Mouse (Mus musculus) forebrain, postnatal 0 days (tissue): ENCODE data around the gene Gm27027. TPM values are rescaled to one million over a fixed set of nuclear protein-coding genes. Genes with fewer than 3 reads are reported as not detected.

Experiments
- ATAC-seq: fragments of 200-750 bp; cut with Nextera tagmentation; 2 replicates; pipeline ENCODE4 v1.8.0; 2017; ENCODE audit warnings: mild to moderate bottlenecking, moderate library complexity
- DNase-seq: peaks from one replicate; pipeline ENCODE4 v3.0.0-alpha.2; 2015
- H3K27ac ChIP-seq: fragments of 300-500 bp; sonication (generic); 2 replicates; pipeline ENCODE4 v1.5.1; 2014; ENCODE audit warnings: low read depth, mild to moderate bottlenecking, antibody characterized with exemption, low read length, moderate library complexity, mixed read lengths
- H3K27me3 ChIP-seq: fragments of 300-500 bp; sonication (generic); 2 replicates; pipeline ENCODE4 v1.6.1; 2014; ENCODE audit warnings: mild to moderate bottlenecking, low read length, mixed read lengths; ENCODE audit not compliant: insufficient read depth
- H3K36me3 ChIP-seq: fragments of 300-500 bp; sonication (generic); 2 replicates; pipeline ENCODE4 v1.6.1; 2014; ENCODE audit warnings: mild to moderate bottlenecking, moderate library complexity; ENCODE audit not compliant: insufficient read depth
- H3K4me1 ChIP-seq: fragments of 300-500 bp; sonication (generic); 2 replicates; pipeline ENCODE4 v1.6.1; 2014; ENCODE audit warnings: antibody characterized with exemption; ENCODE audit not compliant: insufficient read depth
- H3K4me2 ChIP-seq: fragments of 300-500 bp; sonication (generic); 2 replicates; pipeline ENCODE4 v1.6.1; 2014; ENCODE audit warnings: low read depth, mild to moderate bottlenecking, moderate library complexity
- H3K4me3 ChIP-seq: fragments of 300-500 bp; sonication (generic); 2 replicates; pipeline ENCODE4 v1.5.1; 2014; ENCODE audit warnings: low read depth, low read length, mixed read lengths
- H3K9ac ChIP-seq: fragments of 300-500 bp; sonication (generic); 2 replicates; pipeline ENCODE4 v1.6.1; 2014; ENCODE audit warnings: mild to moderate bottlenecking
- H3K9me3 ChIP-seq: fragments of 300-500 bp; sonication (generic); 2 replicates; pipeline ENCODE4 v1.6.1; 2016; ENCODE audit warnings: low read length
- CTCF ChIP-seq: sonication (generic); IDR thresholded peaks from 2 replicates; pipeline ENCODE4 v1.5.1; 2016; ENCODE audit warnings: antibody characterized with exemption, control low read depth, low read depth
- WGBS: fragments of 180-500 bp; shearing (Covaris S2); extraction: QIAGEN DNeasy Blood & Tissue Kit; methylation state at CpG from one replicate; pipeline ENCODE4 v1.1.7; 2014; 5-methylcytosine and 5-hydroxymethylcytosine counted together
- polyA plus RNA-seq: library from polyadenylated mRNA; unstranded; fragments of >200 nt; fragmentation: Nextera tagmentation; extraction: Ambion mirVana; gene quantifications from 2 replicates; pipeline ENCODE4 v1.2.1, GENCODE M21; 2015
- total RNA-seq: library from RNA; depleted of rRNA; stranded (reverse); fragments of >200 nt; gene quantifications from 2 replicates; pipeline ENCODE4 v1.2.3, GENCODE M21; 2014

Gene Gm27027
- total and polyA plus RNA-seq, 2 experiments from 2014 or later = not detected

DNA sequence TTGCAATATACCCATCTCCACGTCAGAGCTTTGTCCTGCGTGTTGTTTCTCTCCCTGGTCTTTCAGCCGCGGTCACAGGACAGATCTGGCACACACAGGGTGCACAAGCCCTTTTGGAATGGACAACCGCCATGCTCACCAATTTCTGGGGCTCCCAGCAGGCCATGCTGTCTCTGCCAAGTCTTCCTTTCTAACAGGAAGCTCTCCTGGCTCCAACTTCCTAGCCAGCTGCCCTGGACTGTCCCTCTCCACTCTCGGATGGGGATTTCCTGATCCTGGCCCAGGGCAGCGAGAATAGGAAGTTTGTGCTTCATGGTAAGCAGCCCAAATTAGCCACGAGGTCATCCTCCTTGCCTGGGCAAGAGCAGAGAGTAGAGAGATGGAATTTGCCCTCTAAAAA is 34.4 kb downstream of the Gm27027 start:
- DNase-seq = no peak
- WGBS = 74% methylated on average over 8 of the region's 8 CpGs
- H3K4me3 ChIP-seq = no peak overlapping the region

DNA sequence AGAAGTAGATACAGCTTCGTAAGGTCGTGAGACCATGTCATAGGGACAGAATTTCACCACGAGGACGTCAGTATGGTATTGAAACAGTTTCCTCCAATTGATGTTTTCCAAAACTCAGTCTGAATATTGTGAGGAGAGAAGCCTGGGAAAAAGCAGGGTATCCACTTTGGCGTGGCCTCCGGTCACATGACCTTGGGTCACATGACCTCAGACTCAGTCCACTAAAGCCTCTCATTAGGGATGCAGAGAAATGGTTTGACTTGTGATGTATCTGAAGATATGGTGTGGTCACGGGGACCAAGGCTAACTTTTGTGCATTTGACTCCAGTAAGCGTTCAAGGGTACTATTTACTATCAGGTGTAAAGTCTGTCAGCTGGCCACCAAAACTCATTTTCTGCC is 36.8 kb downstream of the Gm27027 start:
- H3K36me3 ChIP-seq = no peaks in the 10 kb centered on the region

More for the DNA sequence above, 34.4 kb downstream of the Gm27027 start:
- no peak for TF ChIP-seq CTCF
- Histone ChIP-seq H3K9me3 (no peaks in the 10 kb centered on the region), H3K4me1 (0 out of 2 replicates have a peak, but pooled peaks cover 16% of the 10 kb centered on the region), H3K9ac (no peak overlapping the region), H3K27me3 (no peaks in the 10 kb centered on the region), H3K36me3 (no peaks in the 10 kb centered on the region), H3K27ac (no peak overlapping the region), H3K4me2 (no peak overlapping the region)
- no peak for ATAC-seq

DNA sequence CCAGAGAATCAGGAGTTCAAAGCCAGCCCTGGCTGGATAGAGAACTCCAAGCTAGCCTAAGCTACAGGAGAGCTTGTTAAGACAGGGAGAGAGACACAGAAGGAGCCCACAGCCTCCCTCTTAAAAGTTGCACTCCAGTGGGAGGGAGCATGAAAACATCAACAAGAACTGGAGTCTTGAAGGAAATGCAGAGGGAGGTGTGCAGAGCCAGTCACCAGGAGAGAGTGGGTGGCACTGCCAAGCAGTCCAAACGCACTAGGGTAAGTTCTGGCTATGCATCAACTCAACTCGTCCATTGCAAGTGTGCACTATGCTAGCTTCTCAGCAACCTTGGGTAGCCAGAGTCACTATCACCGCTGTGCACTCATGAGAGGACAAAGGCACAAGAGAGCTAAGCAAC is 37.9 kb downstream of the Gm27027 start:
- no peaks in the 10 kb centered on the region for H3K9me3 ChIP-seq
- H3K9ac ChIP-seq = 0 out of 2 replicates have a peak overlapping the region, but pooled peaks have one; percentile 85
- H3K27me3 ChIP-seq = no peaks in the 10 kb centered on the region
- peak overlapping the region; percentile 88 for H3K4me2 ChIP-seq
- ATAC-seq = no peak
- H3K4me1 ChIP-seq = 0 out of 2 replicates have a peak, but pooled peaks cover 4% of the 10 kb centered on the region
- H3K36me3 ChIP-seq = no peaks in the 10 kb centered on the region
- DNase-seq = no peak
- WGBS = 59% methylated on average over 3 of the region's 3 CpGs
- H3K4me3 ChIP-seq = no peak overlapping the region
- H3K27ac ChIP-seq = peak overlapping the region; percentile 95
- TF ChIP-seq CTCF = no peak

More for the DNA sequence above, 36.8 kb downstream of the Gm27027 start:
- no peak overlapping the region for H3K9ac ChIP-seq
- no peak overlapping the region for H3K27ac ChIP-seq
- DNase-seq = no peak
- WGBS = 85% methylated on average over 8 of the region's 8 CpGs
- no peaks in the 10 kb centered on the region for H3K27me3 ChIP-seq
- ATAC-seq = no peak
- no peak overlapping the region for H3K4me3 ChIP-seq
- TF ChIP-seq CTCF = no peak
- no peak overlapping the region for H3K4me2 ChIP-seq
- H3K4me1 ChIP-seq = 0 out of 2 replicates have a peak, but pooled peaks cover 8% of the 10 kb centered on the region
- no peaks in the 10 kb centered on the region for H3K9me3 ChIP-seq

DNA sequence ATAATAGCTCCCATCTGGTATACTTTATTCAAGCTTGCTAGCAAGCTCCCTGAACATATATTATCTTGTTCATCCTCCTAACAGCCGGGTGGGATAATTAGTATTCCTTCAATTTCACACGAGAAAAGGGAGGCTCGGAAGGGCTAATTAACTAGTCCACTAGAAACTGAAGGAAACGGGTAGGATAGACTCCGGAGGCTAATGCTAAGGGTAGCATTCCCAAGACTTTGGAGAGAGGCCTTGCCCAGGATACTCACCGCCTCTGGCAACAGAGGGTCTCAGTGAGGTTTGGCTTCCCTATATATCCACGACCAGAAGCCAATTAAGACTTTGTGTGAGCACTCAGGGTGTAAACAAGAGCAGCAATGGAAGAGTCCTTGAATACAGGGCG is 38.4 kb downstream of the Gm27027 start:
- DNase-seq (no peak), ATAC-seq (no peak)
- Histone ChIP-seq H3K9ac (0 out of 2 replicates have a peak overlapping the region, but pooled peaks have one; percentile 85), H3K27ac (peak overlapping the region; percentile 95), H3K4me3 (0 out of 2 replicates have a peak overlapping the region, but pooled peaks have one; percentile 77), H3K9me3 (no peaks in the 10 kb centered on the region), H3K4me2 (peak overlapping the region; percentile 88), H3K36me3 (no peaks in the 10 kb centered on the region), H3K4me1 (0 out of 2 replicates have a peak, but pooled peaks cover 4% of the 10 kb centered on the region), H3K27me3 (no peaks in the 10 kb centered on the region)
- TF ChIP-seq CTCF = no peak
- 16% methylated on average over 8 of the region's 8 CpGs for WGBS

DNA sequence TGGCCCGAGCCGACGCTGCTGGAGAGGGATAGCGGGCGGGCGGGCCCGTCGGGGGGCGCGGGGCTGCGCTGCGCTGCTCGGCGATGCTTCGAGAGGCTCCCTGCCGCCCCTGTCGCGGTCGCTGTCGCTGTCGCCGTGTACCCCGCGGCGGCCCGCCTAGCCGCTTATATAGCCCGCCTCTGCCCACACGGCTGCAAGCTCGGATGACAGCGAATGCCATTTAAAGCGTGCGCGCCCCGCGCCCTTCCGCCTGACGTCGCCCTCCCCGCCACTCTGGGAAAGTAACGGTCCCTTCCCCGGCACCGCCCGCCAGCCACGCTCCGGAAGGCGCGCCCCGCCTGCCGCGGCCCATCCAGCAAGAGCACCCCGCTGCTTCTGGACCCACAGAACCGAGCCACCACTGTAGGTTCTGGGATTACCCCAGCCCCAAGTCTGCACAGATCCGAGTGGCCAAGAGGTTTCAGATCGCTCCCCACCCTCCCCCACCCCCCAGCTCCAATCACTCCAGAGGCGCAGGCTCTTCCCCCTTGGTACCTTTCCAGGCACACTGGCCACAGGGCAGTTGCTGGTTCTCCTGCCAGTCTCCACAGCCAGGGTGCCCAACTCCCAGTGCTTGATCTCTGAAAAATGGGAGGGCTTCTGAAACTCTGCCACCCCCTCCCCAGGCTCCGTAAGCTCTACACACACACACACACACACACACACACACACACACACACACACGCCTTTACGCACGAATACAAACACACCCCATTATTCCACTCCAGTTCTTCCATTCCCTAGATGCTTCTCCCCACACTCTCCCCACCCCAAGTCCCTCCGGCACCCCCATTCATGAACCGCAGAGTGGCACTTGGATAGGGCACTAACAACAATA is 39.0 kb downstream of the Gm27027 start, which contains the start of gene Gm13889:
Gene Gm13889 (minus strand): TSS at position 294 of the 877 bp plus-strand sequence.
- Histone ChIP-seq H3K36me3 (no peaks in the 10 kb centered on the region), H3K27ac (peak within 1 kb of the TSS; percentile 95), H3K4me2 (peak within 1 kb of the TSS; percentile 88), H3K9ac (peak within 1 kb of the TSS; percentile 85), H3K9me3 (no peaks in the 10 kb centered on the region), H3K27me3 (no peaks in the 10 kb centered on the region), H3K4me1 (0 out of 2 replicates have a peak, but pooled peaks cover 4% of the 10 kb centered on the region), H3K4me3 (peak within 1 kb of the TSS; percentile 77)
- ATAC-seq (peak; percentile 85), DNase-seq (peak; percentile 89)
- peak; percentile 8; the same call in 1 of the 2 replicates for TF ChIP-seq CTCF
- WGBS = 1% methylated on average over 51 of the region's 62 CpGs

DNA sequence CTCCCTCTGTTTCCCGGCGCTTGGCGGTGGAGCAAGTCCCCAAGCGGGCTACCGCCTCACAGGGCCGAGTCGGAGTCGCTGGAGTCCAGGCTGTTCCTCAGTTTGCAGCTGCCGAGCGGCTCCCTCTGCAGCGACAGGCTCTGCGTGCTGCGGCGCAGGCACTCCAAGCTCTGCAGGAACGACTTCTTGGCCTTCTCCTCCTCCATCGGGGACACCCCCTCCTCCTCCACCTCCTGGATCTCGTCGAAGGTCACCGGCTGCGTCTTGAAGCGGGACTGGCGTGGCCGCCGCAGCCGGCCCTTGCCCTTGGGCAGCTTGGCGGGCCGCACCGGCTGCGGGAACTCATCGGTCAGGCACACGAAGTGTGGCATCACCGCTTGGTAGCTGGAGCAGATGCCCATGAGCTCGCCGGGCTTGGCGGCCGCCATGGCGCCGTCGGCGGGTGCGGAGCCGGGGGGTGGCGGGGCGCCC is 39.8 kb downstream of the Gm27027 start:
- DNase-seq = peak; percentile 75
- ATAC-seq = peak; percentile 42
- H3K4me3 ChIP-seq = peak overlapping the region; percentile 77
- WGBS = under 1% methylated on average over 43 of the region's 44 CpGs
- H3K9ac ChIP-seq = peak overlapping the region; percentile 85
- H3K27me3 ChIP-seq = no peaks in the 10 kb centered on the region
- no peak for TF ChIP-seq CTCF
- no peaks in the 10 kb centered on the region for H3K36me3 ChIP-seq
- no peaks in the 10 kb centered on the region for H3K9me3 ChIP-seq
- H3K27ac ChIP-seq = peak overlapping the region; percentile 95
- H3K4me2 ChIP-seq = peak overlapping the region; percentile 88
- H3K4me1 ChIP-seq = 0 out of 2 replicates have a peak, but pooled peaks cover 4% of the 10 kb centered on the region
